Mouse (Mus musculus) CH12F3 (cell line): ENCODE data around the gene Zfand2b.

Experiments
- in situ Hi-C: fragments of 300-500 bp; cut with MboI; formaldehyde crosslinking; loops from 2 replicates; pipeline ENCODE4 v1.14.3; 2020; ENCODE audit warnings: low sequenced_read_pairs

The Zfand2b gene

DNA sequence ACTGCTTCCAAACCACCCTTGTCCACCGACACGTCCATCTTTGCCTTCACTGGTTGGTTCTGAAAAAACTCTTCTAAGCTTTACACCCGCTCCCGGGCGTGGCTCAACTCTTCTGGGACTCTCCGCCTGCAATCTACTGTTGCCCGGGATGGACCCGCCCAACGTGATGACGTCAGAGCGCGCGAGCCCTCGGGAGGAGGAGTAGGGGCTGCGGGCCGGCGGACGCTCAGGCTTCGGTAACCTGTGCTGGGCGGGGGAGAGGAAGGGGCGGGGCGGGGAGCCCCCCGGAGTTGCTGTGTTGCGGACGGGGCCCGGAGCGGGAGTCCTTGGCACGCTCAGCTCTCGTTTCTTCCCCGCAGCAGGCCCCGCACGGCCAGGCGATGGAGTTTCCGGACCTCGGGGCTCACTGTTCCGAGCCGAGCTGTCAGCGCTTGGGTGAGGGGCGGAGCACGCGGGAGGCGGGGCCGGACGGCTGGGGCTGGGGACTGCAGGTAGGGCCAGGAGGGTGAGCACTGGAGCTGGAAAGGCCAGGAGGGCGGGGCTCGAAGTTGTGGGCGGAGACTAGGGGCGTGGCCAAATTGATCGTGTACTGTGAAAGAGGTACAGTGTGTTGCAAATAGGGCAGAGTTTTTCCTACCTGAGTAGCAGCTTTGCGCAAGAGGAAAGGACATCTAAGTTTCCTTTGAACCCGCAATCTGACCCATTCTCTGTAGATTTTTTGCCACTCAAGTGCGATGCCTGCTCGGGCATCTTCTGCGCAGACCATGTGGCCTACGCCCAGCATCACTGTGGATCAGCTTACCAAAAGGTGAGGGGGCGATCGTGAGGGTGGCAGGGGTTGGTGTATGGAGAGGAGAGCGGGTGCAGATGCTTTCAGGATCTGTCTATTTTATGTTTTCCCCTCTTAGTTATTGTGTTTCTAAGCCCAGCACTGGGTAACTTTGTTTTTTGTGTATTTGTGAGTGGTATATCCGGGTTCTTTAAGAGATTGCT lies at the start of gene Zfand2b:
Gene Zfand2b (plus strand): TSS at position 175 of the 993 bp plus-strand sequence.
- in situ Hi-C loops: no loop called here

DNA sequence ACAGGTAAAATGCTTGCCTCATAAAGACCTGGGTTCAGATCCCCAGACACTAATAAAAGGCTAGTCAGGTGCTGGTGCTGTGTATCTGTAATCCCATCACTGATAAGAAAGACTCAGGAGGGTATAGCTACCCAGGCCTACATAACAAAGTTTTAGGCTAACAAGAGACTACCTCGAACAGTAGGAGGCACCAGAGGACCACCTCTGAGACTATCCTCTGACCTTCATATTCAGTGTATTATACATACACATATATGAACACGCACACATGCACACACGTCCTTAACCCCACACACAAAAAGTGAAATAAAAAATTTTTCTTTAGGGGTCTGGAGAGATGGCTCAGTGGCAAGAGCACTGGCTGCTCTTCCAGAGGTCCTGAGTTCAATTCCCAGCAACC lies 46.2 kb upstream of the Zfand2b start:
- in situ Hi-C loops: no loop called here

DNA sequence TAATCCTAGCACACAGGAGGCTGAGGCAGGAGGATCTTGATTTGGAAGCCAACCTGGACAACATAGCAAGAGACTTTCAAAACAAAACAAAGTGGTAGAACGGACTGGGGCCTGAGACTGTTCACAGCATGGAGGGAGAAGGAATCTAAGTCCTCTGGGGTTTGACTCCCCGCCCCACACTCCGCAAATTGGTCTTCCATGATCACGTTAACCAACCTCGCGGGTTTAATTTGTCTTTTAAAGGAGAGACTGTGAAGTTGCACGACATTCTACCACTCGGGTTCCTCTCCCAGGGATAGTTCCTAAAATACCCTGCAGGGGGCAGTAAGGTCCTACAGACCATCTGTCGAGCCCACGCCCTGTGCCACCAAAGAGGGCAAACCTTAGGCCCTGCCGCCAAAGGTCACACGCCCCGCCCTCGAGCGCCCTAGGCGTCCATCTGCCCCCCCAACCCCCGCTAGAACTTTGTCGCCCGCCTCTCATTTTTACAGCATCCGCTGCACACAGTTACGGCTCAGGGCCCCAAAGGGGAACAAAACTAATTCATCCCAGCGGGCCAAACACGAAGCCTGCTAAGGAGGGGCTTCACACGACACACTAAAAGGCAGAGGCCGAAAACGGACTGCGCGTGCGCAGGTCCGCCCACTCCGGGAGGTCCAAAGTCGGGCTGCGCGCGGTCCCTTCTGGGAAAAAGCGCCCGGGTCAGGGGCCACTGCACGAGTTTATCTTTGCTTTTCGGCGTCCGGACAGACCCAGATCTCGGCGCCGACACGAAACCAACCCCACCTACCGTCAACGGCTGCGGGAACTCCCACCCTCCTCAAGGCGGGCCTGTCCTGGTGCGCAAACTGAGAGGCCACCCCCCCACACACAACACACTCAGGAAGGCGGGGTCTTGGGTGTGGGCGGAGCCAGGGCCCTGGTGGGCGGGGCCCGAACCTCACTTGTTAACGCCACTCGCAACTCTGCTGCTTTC lies 43.8 kb upstream of the Zfand2b start, which contains the start of gene Nhej1:
Gene Nhej1 (minus strand): TSS at position 855 of the 976 bp plus-strand sequence.
- in situ Hi-C loops: no loop called here

DNA sequence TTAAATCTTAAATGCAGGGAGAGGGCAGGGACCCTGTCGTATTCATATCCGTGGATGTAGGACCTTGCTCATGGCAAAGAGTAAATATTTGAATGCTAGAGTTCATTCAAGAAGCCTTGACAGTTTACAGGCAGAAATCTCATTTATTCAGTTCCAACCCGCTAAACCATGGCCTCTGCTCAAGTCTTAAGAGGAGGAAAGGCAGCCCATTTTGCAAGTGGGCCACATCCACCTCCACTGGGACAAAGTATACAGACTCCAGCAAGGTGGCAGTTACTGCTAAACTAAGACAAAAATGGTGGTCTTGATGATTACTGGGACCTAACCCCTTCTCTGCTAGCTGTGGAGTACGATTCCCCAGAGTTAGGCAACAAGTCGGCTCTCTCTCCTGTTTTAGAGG lies 43.0 kb upstream of the Zfand2b start:
- in situ Hi-C loops: no loop called here

DNA sequence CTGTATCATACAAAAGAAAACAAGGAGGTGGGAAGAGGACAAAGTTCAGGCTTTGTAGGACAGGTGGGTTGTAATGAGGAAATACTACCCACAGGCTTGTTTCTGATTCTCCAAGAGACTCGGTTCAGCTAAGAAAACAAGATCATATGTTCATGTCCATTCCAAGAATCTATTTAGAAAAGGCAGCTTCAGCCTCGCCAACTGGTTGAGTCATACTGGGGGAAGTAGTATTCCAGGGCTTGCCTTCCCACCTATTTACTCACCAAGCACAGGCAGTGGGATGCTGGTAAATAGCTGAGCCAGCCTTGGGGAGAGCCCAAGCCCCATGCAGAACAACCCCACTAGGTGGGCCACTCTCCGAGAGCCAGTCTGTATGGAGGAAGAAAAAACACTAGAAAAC lies 39.8 kb upstream of the Zfand2b start:
- in situ Hi-C loops: no loop called here

DNA sequence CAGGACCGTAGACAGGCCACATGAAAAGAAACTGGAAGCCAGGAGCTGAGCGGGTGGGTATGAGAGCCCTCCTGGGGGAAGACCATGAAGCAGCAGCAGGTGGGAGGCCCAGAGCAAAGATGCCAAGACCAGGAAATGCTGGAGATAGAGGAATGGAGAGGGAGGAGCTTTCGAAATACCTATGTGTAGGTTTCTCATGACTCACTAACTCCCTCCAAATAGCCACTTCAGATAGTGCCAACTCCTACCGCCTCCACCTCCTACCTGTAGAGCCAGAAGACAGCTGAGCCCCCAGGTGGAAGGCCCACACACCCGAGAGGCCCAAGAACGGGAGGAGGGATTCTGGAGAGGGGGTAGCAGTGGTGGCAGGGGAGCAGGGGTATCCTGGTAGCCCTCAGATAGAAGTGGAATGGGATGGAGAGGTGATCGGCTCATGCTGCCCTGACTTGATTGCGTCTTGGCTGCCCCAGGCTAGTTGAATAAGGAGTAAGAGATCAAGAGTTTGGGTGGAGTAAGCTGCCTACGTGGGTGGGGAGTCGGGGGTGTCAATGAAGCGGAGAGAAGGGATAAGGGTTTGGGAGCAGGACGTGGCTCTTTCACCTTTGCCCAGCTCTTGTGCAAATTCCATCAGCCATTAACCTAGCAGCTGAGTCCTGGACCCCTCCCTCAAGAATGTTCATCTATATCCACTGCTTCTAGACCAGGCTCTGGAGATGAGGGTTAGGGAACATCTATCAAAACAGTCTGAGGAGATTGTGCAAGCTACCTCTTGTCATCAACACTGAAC lies 34.8 kb upstream of the Zfand2b start, which contains the start of gene Slc23a3:
Gene Slc23a3 (minus strand): TSS at position 470 of the 787 bp plus-strand sequence.
- in situ Hi-C loops: no loop called here

DNA sequence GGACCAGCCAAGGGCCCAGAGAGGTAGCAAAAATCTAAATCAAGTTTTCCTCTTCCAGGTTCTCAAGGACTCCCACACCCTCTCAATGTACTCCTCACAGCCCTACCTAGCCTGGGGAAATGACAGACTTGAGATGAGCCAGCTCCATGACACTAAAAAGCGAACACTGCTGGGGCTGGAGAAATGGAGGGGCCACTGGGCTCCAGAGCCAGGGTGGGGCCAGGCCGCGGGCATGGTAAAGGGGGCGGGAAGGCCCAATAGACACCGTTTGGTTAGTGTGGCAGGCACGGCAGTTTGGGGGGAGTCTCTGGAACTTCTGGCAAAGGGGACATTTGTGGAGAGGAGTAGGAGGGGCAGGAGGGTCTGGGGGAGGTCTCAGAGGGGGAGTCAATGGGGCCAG lies 32.2 kb upstream of the Zfand2b start:
- in situ Hi-C loops: no loop called here

DNA sequence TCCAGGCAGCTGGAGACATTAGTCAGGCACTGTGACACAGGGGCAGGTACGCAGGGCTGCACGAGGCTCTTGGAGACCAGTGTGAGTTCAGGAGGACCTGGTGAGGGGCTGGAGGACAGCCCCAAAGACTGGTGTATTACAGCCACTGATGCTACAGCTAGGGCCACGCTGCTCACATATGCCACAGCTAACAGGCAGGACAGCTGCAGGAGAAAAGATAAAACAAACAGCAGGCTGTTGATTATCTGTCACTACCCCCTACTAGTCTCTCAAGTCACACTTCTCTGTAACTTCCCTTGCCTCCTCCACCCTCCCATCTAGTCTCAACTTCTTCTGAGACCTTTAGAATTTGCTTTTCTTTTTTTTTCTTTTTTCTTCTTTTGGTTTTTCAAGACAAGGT lies 31.7 kb upstream of the Zfand2b start:
- in situ Hi-C loops: no loop called here

DNA sequence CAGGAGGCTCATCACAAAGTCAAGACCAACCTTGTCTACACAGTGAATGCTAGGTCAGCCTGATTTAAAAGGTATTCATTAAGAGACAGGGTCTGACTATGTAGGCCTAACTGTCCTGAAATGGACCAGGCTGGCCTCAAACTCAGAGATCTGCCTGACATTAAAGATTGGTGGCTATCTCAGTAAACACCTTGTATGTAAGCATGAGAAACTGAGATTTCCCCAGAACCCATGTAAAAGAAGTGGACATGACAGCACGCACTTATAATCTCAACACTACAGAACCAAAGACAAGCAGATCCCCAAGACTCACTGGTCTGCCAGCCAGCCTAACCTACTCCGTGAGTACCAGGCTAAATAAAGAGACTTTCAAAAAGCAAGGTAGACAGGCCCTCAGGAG lies 30.0 kb upstream of the Zfand2b start:
- in situ Hi-C loops: no loop called here

DNA sequence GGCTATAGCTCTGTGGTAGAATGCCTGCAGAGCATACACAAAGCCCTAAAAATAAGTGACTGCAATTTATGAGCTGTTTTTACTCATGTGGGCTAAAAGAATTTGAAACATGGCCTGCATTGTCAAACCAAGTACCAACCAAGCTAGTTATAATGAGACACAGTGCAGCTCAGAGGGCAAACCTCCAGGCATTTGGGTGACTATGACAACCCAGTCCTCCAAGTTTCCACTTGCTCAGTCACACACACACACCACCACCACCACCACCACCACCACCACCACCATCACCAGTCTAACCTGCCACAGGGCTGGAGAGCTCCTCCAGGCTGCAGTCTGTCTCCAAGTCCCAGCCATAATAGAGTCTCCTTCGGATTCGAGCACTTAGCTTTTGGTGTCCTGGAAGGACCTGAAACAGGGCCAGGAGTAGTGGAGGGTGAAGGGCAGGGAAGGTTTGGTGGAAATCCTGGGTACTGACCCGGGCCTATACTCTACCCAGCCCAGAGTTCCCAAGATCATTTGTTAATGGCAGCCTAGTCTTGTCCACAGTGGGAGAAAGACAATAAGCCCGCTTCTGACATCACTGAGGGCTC lies 27.8 kb upstream of the Zfand2b start:
- in situ Hi-C loops: no loop called here

DNA sequence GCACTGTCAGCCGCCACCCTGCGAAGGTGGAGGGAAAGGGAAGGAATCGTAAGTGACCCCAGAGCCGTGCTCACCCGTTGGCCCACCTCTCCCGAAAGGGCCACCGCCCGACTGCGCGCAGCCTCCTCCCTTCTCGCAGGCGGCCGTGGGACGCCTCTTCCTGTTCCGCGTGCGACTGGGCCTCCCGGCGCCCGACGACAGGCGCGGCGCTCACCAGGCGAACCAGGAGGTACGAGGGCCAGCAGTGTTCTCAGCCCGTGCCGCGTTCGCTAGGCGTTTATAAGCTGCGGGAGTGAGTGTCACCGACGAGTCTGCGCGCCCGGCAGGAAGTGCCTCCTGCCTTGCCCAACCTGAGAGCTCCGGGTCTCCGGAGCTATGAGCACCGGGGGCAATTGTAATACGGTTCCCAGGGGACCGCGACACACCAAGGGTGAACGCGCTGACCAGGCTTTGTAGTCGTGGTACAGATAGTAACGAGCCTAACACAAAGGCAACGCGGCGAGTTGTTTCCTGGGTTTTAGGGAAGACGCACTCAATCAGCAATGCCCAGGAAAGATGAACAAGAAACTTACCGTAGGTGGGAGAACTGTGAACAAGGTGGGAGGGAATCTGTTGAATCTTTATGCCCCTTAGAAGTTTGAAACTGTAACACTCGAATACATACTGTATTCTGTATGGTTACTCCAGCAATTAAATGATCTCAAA lies 26.8 kb upstream of the Zfand2b start:
- in situ Hi-C loops: no loop called here

DNA sequence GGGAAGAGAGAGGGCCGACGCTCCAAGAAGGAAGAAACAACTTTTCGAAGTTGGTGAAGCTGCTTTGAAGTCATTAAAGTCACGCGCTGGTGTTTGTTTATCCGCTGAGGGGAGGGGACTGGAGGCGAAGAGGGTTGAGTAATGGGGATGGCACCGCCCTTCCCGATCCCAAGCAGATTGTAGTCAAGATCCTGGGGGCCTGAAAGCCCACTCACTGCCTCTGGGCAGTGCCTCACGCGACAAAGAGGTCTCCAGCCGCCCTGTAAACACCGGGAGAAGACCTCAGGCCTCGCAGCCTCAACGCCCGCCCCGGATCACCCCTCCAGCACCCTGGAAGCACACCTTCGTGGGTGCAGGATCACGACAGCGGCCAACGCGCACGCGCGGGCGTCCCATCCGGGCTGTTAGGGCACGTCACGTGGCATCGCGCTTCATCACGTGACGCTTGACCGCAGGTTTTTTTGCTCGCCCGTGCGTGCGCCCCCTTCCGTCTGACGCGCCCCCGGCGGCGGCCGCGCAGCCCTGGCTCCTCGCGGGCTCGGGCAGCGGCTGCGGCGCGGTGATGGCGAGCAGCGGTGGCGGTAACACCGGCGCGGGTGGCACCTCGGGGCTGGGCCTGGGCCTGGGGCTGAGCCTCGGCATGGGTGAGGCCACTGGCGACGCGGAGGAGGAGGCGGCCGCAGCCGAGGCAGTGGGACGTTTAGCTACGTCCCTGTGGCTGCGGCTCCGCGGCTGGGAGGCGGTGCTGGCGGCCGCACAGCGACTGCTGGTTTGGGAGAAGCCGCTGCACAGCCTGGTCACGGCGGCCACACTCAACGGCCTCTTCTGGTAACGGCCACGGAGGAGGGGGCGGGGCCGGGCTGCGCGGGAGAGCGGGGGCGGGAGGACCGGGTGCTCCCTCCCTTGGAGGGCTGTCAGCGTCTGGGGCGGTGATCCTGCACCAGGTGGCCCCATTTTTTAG lies 25.9 kb upstream of the Zfand2b start, which contains the start of the genes Cnppd1 and Retreg2:
Gene Cnppd1 (minus strand): TSS at position 411 of the 961 bp plus-strand sequence.
Gene Retreg2 (plus strand): TSS at position 478 of the 961 bp plus-strand sequence.
- in situ Hi-C loops: no loop called here

DNA sequence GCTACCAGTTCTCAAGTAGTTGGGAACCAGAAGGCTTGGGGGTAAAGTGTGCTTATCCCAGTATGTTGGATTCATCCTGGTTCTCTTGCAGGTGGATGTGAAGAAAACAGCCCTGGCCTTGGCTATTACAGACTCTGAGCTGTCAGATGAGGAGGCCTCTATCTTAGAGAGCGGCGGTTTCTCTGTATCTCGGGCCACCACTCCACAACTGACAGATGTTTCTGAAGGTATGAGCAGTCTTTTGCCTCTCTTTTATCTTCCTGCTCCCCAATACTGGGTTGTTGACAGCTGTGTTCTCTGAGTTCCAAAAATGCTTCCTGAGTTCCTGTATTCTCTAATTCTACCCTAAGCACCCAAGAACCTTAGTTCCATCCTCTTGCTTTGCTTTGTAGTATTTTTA lies 22.9 kb upstream of the Zfand2b start:
- in situ Hi-C loops: no loop called here

DNA sequence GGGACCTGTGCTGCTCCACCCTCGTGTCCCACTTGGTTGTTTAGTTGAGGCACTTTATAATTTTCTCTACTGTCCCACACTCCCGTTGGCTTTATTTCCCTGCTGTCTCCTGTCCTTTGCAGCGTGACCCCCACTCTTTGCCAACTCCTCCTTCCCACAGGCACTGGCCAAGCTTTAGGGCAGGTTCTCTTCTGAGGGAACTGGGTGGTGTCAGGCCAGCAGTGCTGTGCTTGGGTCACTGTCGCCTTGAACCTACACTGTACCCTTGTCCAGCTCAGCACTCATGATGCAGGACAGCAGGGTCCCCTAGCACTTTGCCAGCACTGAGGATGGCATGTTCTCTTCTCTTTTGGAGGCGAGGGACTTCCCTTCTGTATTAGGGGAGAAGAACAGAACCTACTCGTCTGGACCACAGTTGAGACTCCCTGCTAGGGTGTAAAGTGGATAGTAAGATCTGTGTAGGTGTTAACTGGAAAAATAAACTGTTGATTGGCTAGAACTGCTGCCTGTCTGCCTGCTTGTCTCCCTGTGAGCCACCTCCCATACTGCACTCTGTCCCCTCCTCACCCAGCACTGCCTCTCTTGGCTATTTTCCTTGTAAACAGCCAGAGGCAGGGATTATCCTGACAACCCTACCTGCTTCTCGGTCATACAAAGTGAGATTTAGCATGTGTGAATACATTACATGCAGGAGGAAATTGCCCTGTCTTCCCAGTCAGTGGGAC lies 20.9 kb upstream of the Zfand2b start:
- in situ Hi-C loops: no loop called here

DNA sequence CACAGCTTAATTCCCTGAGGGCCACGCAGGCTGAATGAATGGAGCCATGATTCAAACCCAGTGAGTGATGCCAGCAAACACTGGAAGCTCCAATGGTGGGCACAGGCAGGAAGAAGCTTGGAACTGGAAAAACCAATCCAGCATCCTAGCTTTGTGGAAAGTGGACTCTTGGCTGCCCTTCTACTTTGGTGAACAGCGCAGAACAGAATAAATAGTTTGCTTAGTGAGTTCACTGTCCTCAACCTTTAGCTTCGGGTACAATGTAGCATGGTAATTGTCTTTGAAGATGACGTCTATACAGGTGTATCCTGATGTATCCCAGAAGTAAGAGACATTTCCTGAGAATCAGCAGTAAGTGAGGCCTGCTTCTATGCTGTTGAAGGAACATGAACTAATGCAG lies 19.7 kb upstream of the Zfand2b start:
- in situ Hi-C loops: no loop called here

DNA sequence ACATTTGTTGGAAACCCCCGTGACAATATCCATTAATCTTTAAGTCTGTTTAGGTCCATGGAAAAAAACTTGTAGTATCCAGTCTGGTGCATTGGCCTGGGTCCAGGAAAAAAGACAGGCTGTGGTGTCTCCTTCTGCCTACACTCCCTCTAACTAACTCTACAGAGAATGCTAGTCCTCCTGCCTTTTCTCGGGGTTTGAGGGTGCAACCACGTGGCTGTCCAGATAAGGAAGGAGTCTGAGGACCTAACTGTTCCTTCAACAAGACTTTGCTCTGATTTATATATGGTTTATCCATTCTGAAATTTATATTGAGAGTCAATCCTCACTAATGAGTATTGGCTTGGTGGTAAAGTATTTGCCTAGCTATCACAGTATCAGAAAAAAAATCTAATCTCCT lies 12.6 kb upstream of the Zfand2b start:
- in situ Hi-C loops: no loop called here

DNA sequence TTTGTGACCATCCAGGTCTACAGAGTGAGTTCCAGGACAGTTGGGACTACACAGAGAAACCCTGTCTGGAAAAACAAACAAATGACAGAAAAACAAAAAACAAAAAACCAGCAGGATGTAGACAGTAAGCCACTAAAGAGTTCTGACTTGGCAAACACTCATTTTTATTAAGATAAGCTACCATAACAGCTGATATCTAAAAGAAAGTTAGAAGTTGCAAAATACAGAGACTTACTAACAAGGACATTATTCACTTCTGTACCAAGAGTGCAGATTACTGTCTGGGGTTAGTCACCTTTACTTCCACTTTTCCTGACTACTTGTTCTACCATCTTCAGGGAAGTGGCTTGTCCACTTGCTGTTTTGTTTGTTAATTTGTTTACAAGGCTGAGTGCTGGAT lies 9.5 kb upstream of the Zfand2b start:
- in situ Hi-C loops: no loop called here
